Mouse (Mus musculus): ENCODE measurements around the gene Mapk11. TPM values are rescaled to one million over a fixed set of nuclear protein-coding genes. Genes with fewer than 3 reads are reported as not detected.
A peak's percentile ranks its signal among the peaks of the same experiment; 100 is the strongest.

Mapk11 gene
- polyA plus RNA-seq, 1 experiment from 2014 or later, result 10.4 TPM

DNA sequence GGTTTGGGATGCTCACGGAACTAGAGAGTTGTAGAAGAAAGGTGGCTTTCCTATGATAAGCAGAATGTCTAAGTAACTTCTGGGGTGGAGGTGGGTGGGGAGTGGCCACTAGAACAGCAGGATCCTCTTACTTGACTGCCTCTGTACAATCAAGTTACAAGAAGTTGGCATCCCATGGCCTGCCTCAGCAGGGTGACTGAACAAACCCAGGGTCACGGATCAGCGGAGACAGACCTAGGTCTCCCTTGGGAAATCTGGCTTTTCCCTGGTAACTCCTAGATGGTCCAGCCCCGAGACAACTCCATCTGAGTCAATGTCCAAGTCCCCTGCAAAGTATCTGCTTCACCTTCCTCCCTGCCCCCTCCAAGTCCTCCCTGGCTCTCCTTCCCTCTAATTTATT lies 1.5 kb downstream of the Mapk11 start:
- 64% methylated on average over 4 of the region's 4 CpGs for WGBS
- Histone ChIP-seq H3K4me2 (replicated peaks) (peak overlapping the region; percentile 97), H3K4me1 (peaks cover 34% of the 10 kb centered on the region), H3K9me3 (no peaks in the 10 kb centered on the region), H3K9ac (no peak overlapping the region), H3K36me3 (no peaks in the 10 kb centered on the region), H3K4me3 (peak overlapping the region; percentile 70; the same call in 1 of the 2 replicates), H3K27me3 (peaks cover 44% of the 10 kb centered on the region), H3K27ac (no peak overlapping the region)
- ATAC-seq (ENCODE audit: low FRiP score, low read depth), result no peak

DNA sequence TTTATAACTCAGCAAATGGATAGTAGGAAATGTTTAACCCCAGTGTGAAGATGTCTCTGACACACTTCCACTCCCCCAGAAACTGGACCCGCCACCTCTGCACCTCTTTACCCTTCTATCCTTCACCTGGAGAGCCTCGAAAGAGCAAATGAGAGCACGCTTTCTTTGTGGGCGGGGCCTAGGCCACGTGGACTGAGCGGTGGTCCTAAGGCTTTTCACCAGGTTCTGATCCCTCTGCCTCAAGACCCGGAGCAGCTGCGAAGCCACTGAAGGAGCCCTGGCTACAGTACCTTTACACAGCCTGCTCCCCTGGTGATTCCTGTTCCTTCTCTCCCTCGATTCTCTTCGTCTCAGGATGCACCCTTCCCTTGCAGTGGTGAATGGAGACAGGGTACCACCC lies 2.0 kb downstream of the Mapk11 start:
- Histone ChIP-seq H3K27me3 (peaks cover 48% of the 10 kb centered on the region), H3K36me3 (no peaks in the 10 kb centered on the region), H3K4me1 (peaks cover 34% of the 10 kb centered on the region), H3K9ac (no peak overlapping the region), H3K27ac (no peak overlapping the region), H3K9me3 (no peaks in the 10 kb centered on the region), H3K4me3 (peak overlapping the region; percentile 40), H3K4me2 (replicated peaks) (peak overlapping the region; percentile 70)
- WGBS, result 18% methylated on average over 10 of the region's 10 CpGs
- ATAC-seq (ENCODE audit: low FRiP score, low read depth), result no peak

DNA sequence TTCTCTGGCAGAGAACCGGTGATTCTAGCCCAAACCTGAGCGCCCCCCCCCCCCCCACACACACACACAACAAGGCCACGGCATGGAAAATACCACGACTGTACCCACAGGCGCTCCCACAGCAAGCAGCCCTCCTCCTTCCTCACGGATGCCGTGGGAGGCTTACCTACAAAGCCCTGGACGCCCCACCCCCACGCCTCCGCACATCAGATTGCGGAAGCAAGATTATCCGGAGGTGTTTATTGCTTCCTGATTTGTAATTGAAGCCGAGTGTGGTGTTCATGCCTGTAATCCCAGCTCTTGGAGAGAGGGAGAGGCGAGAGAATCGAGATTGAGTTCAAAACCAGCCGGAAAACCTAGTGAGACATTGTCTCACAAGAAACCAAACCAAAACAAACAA lies 2.4 kb downstream of the Mapk11 start:
- H3K27me3 ChIP-seq, result peaks cover 51% of the 10 kb centered on the region

DNA sequence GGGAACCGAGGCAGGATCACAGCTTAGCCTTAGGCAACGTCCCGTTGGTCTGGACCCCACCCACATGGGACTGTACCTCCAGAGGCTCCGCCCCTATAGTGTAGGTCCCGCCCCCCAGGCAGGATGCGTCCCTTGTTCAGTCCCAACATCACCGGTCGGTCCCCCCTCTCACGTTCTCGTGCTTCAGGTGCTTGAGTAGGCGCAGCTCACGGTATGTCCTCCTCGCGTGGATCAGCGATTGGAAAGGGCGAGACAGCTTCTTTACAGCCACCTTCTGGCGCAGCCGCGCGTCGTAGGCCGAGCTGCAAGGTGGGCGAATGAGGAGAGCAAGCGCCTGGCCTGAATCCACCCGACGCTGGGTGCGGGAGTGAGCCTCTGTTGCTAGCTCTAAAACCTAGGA lies 2.9 kb downstream of the Mapk11 start:
- peaks cover 34% of the 10 kb centered on the region for H3K4me1 ChIP-seq
- peak overlapping the region; percentile 70 for H3K4me2 ChIP-seq (replicated peaks)
- H3K27me3 ChIP-seq, result peaks cover 56% of the 10 kb centered on the region
- peak overlapping the region; percentile 40 for H3K4me3 ChIP-seq
- ATAC-seq (ENCODE audit: low FRiP score, low read depth), result no peak; the same call in 1 of the 2 replicates
- 1% methylated on average over 27 of the region's 27 CpGs for WGBS
- no peaks in the 10 kb centered on the region for H3K9me3 ChIP-seq
- H3K27ac ChIP-seq, result no peak overlapping the region
- H3K9ac ChIP-seq, result 0 out of 2 replicates have a peak overlapping the region, but pooled peaks have one; percentile 50
- no peaks in the 10 kb centered on the region for H3K36me3 ChIP-seq

More for the DNA sequence above, 2.4 kb downstream of the Mapk11 start:
- Histone ChIP-seq H3K36me3 (no peaks in the 10 kb centered on the region), H3K4me3 (peak overlapping the region; percentile 40), H3K9me3 (no peaks in the 10 kb centered on the region), H3K4me1 (peaks cover 34% of the 10 kb centered on the region), H3K9ac (0 out of 2 replicates have a peak overlapping the region, but pooled peaks have one; percentile 50), H3K27ac (no peak overlapping the region), H3K4me2 (replicated peaks) (peak overlapping the region; percentile 70)
- WGBS, result 2% methylated on average over 16 of the region's 16 CpGs
- ATAC-seq (ENCODE audit: low FRiP score, low read depth), result no peak

DNA sequence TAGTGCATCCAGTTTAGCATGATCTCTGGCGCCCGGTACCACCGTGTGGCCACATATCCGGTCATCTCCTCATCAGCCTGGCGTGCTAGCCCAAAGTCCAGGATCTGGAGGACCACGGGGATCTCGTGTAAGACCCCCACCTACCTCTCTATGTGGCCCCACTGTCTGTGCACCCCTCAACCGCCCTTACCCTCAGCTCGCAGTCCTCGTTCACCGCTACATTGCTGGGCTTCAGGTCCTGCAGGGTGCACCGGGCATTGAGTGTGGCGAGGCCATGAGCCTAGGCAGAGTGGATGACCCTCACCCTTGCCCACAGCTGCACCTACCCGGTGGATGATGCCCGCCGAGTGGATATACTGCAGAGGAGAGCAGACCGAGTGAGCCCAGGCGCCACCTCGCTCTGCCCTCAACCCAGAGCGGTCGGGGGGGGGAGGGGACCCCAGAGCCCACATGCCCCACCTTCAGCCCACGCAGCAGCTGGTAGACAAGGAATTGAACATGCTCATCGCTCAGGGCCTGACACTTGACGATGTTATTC lies 3.5 kb downstream of the Mapk11 start:
- Histone ChIP-seq H3K4me3 (peak overlapping the region; percentile 40; the same call in 1 of the 2 replicates), H3K4me1 (peaks cover 39% of the 10 kb centered on the region), H3K4me2 (replicated peaks) (peak overlapping the region; percentile 70), H3K9ac (no peak overlapping the region), H3K27me3 (peaks cover 63% of the 10 kb centered on the region), H3K9me3 (no peaks in the 10 kb centered on the region), H3K36me3 (no peaks in the 10 kb centered on the region), H3K27ac (no peak overlapping the region)
- ATAC-seq (ENCODE audit: low FRiP score, low read depth), result no peak
- 72% methylated on average over 24 of the region's 24 CpGs for WGBS

DNA sequence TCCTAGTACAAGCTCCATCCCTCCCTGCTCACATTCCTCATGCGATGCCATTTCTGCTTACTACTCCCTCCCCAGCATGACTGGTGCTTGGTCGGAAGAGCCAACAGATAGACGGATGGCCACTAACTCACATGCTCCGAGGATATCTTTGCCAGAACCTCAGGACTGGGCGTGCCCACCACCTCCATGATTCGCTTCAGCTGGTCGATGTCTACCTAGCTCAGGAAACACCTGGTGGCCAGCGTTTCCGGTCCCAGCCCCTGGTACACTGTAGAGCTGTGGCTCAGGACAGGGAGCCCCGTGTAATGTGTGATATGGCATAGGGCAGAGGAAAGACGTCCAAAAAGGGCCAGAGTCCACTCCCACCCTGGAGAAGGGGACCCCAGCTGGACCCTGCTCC lies 4.5 kb downstream of the Mapk11 start:
- no peak for ATAC-seq (ENCODE audit: low FRiP score, low read depth)
- H3K27ac ChIP-seq, result no peak overlapping the region
- peaks cover 72% of the 10 kb centered on the region for H3K27me3 ChIP-seq
- WGBS, result 85% methylated on average over 11 of the region's 11 CpGs
- H3K4me1 ChIP-seq, result peaks cover 44% of the 10 kb centered on the region
- no peak overlapping the region for H3K9ac ChIP-seq
- H3K4me2 ChIP-seq (replicated peaks), result no peak overlapping the region
- H3K9me3 ChIP-seq, result no peaks in the 10 kb centered on the region
- no peak overlapping the region for H3K4me3 ChIP-seq
- H3K36me3 ChIP-seq, result no peaks in the 10 kb centered on the region

DNA sequence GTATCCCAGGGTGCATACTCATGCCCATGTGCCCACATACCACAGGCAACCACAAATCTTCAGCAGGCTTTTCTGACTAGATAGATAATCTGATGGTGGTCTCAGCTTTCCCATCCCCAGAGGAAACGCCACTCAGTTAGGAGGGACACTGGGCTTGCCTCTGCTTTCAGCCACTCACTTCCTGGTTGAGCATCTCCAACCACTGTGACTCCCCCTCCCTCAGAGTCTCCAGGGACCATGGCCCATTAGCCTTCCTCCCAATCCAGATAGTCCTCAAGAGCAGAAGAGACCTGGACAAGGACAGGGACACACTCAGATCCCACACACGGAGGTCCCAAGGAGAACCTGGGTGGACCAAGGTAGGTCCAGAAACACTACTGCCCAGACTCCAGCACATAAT lies 6.3 kb downstream of the Mapk11 start:
- Histone ChIP-seq H3K27me3 (peaks cover 74% of the 10 kb centered on the region), H3K4me1 (peaks cover 38% of the 10 kb centered on the region), H3K4me2 (replicated peaks) (no peak overlapping the region), H3K27ac (no peak overlapping the region), H3K9me3 (no peaks in the 10 kb centered on the region), H3K36me3 (no peaks in the 10 kb centered on the region), H3K4me3 (no peak overlapping the region), H3K9ac (no peak overlapping the region)
- ATAC-seq (ENCODE audit: low FRiP score, low read depth), result no peak
- WGBS, result 75% methylated on average over 2 of the region's 2 CpGs

DNA sequence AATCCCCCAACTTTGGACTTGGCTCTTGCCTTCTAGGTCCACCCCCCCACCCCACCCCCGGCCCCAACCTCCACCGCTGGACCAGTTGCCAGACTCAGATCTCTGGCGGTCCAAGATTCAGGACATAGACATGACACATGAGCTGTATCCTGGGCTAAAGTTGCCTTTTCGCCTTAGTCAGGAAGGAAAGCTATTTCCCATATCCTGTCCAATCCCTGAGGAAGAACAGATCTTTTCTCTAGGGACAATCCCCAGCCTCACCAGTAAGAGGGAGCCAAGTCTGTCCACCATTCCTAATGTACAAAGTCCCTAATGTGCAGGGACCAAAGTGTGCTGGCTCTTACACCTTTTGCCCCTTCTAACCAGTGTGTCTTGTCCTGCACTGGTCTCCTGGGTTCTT lies 7.5 kb downstream of the Mapk11 start:
- Histone ChIP-seq H3K27ac (no peak overlapping the region), H3K4me1 (peaks cover 30% of the 10 kb centered on the region), H3K4me3 (no peak overlapping the region), H3K27me3 (peaks cover 63% of the 10 kb centered on the region), H3K4me2 (replicated peaks) (no peak overlapping the region), H3K36me3 (no peaks in the 10 kb centered on the region), H3K9me3 (no peaks in the 10 kb centered on the region), H3K9ac (no peak overlapping the region)
- no peak for ATAC-seq (ENCODE audit: low FRiP score, low read depth)
- WGBS, result 58% methylated on average over 4 of the region's 4 CpGs

DNA sequence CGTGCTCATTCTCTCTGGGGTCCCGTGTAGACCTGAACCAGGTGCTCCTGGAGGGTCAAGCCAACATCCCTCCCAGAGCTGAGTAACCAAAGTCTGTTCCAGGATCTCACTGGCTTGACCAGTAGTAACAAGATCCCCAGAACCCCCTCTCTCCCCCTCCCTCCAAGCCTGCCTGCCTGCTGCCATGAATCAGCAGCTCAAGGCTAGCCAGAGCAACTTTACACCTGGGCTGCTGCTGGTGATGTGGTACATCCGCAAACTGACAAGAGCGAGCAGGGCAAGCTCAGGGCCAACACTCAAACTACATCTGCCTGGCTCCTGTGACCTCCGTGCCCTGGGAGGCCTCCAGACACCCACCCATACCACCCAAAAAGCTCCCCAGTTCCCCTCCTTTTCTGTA lies 8.0 kb downstream of the Mapk11 start:
- H3K4me3 ChIP-seq, result no peak overlapping the region
- WGBS, result 14% methylated on average over 5 of the region's 5 CpGs
- peaks cover 25% of the 10 kb centered on the region for H3K4me1 ChIP-seq
- no peaks in the 10 kb centered on the region for H3K36me3 ChIP-seq
- ATAC-seq (ENCODE audit: low FRiP score, low read depth), result no peak; the same call in 1 of the 2 replicates
- no peak overlapping the region for H3K27ac ChIP-seq
- H3K9me3 ChIP-seq, result no peaks in the 10 kb centered on the region
- no peak overlapping the region for H3K4me2 ChIP-seq (replicated peaks)
- no peak overlapping the region for H3K9ac ChIP-seq
- peaks cover 59% of the 10 kb centered on the region for H3K27me3 ChIP-seq

DNA sequence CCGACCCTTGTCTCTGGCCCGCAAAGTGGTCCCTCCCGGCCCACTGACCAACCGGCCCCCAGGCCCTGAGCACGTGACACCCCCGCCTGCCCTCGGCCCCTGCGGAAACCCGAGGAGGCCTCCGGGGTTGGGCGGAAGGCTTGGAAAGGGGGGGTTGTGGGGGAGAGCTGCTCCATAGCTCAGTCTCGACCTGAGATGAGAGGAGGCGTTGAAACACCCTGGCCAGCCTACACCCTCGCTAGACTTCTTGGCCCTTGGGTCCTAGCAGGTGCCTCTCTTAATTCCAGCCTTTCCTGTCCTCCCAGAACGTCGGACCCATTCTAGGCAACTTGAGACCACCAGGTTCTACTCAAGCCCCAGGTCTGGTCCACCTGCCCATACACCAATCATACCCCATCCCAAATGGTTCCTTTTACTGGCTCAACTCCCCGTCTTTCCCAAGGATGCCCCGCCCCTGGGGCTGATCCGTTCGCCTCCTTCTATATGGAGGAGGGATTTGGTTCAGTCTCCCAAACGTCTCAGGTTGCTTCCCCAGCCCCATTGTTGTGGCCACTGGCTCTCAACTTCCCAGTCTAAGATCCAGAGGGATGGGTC lies 8.7 kb downstream of the Mapk11 start, which contains the start of gene Mapk12:
Mapk12 (minus strand) TSS at position 45 of the 594 bp plus-strand sequence.
- no peaks in the 10 kb centered on the region for H3K36me3 ChIP-seq
- ATAC-seq (ENCODE audit: low FRiP score, low read depth), result peak; percentile 48
- peak within 1 kb of the TSS; percentile 96 for H3K4me2 ChIP-seq (replicated peaks)
- no peak within 1 kb of the TSS for H3K27ac ChIP-seq
- H3K4me3 ChIP-seq, result peak within 1 kb of the TSS; percentile 54
- H3K9me3 ChIP-seq, result no peaks in the 10 kb centered on the region
- peak within 1 kb of the TSS; percentile 69 for H3K9ac ChIP-seq
- H3K27me3 ChIP-seq, result peaks cover 53% of the 10 kb centered on the region
- 0% methylated on average over 21 of the region's 21 CpGs for WGBS
- peaks cover 20% of the 10 kb centered on the region for H3K4me1 ChIP-seq

DNA sequence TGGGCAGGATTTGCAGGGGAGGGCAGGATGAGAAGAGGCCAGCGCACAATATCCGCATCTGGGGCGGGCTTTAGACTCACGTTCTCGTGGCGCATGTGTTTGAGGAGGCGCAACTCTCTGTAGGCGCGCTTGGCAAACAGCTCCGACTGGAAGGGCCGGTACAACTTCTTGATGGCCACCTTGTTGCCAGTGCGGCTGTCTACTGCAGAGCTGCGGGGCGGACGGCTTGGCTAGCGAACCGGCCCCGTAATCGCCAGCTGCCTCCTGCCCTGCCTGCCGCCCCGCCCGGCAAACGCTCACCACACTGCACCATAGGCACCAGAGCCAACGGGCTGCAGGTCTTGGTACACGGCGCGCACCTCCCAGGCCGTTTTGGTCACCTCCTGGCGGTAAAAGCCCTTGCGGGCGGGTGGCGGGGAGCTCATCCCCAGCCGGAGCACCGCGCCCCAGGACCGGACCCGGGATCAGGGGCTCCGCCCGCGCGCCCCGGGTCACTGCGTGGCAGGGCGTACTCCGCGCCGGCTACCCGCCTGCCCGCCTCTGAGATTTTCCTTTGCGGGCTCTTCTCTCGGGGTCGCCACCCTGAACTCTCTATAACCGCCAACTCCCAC lies 9.3 kb downstream of the Mapk11 start:
- H3K36me3 ChIP-seq, result no peaks in the 10 kb centered on the region
- no peak overlapping the region for H3K27ac ChIP-seq
- peak overlapping the region; percentile 54 for H3K4me3 ChIP-seq
- no peaks in the 10 kb centered on the region for H3K9me3 ChIP-seq
- H3K9ac ChIP-seq, result peak overlapping the region; percentile 69
- peaks cover 20% of the 10 kb centered on the region for H3K4me1 ChIP-seq
- WGBS, result under 1% methylated on average over 53 of the region's 53 CpGs
- peak overlapping the region; percentile 96 for H3K4me2 ChIP-seq (replicated peaks)
- ATAC-seq (ENCODE audit: low FRiP score, low read depth), result peak; percentile 21; the same call in 1 of the 2 replicates
- H3K27me3 ChIP-seq, result peaks cover 48% of the 10 kb centered on the region

DNA sequence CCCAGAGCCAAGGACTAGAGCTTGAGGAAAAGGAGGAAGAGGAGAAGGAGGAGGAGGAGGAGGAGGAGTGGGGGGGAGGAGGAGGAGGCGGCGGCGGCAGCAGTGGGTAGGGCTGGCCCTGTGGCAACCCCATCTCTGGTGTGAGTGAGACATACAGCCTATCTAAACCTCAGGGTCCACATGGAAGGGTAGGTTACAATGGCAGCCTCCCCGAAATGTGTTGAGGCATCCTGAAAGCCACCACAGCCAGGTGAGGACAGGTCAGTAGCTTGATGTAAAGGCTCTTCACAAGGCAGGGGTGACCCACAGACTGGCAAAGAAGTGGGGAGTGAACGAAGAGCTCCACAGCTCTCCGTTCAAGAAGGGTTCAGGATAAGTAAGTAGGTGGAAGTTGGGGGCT lies 10.9 kb downstream of the Mapk11 start:
- Histone ChIP-seq H3K27ac (no peak overlapping the region), H3K9me3 (no peaks in the 10 kb centered on the region), H3K27me3 (peaks cover 47% of the 10 kb centered on the region), H3K4me1 (peaks cover 20% of the 10 kb centered on the region), H3K36me3 (no peaks in the 10 kb centered on the region), H3K4me2 (replicated peaks) (no peak overlapping the region), H3K4me3 (no peak overlapping the region), H3K9ac (no peak overlapping the region)
- ATAC-seq (ENCODE audit: low FRiP score, low read depth), result no peak
- 94% methylated on average over 6 of the region's 6 CpGs for WGBS

Measured in limb, embryonic 13.5 days (tissue).